Mouse (Mus musculus) testis, adult 2 months (tissue): Measurements from ENCODE around the gene Tmcc2.

Experiments used
- CTCF ChIP-seq: fragments of 200-500 bp; IDR thresholded peaks from 2 replicates; pipeline ENCODE4 v1.5.1; 2012; ENCODE audit warnings: low read depth, mild to moderate bottlenecking, inconsistent platforms, low read length, moderate library complexity; ENCODE audit not compliant: control insufficient read depth, insufficient read depth, insufficient replicate concordance
- POLR2A ChIP-seq: fragments of 200-500 bp; IDR thresholded peaks from 2 replicates; pipeline ENCODE4 v1.6.1; 2012; ENCODE audit warnings: low read depth, mild to moderate bottlenecking, inconsistent platforms, low read length, moderate library complexity; ENCODE audit not compliant: control insufficient read depth

DNA sequence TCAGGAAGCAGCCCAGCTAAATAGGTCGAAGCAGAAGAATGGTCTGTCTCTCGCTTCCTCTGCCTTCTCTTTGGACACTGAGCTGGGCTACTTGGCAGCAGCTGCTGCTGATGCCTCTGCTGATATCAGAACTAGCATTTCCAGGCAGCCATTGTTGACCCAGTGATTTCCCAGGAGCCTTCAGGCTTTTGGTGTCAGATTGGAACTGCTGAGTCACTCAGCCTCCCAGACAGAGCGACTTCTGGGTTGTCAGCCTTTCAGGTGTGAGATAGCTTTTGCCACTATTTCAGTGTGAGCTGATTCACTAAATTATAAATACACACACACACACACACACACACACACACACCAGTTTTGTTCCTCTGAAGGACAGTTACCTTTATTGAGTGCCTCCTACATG lies 19.6 kb upstream of the Tmcc2 start:
- TF ChIP-seq CTCF (no peak), POLR2A (no peak)
